Mouse (Mus musculus) midbrain, embryonic 14.5 days (tissue): ENCODE data around the gene Jup. TPM values are rescaled to one million over a fixed set of nuclear protein-coding genes. Genes with fewer than 3 reads are reported as not detected.
"Not testable (repeated sequence)": the region's sequence is repeated elsewhere in the genome, so short reads cannot be mapped to it uniquely, and the experiment has no call there.

Source experiments
- ATAC-seq: fragments of 200-750 bp; cut with Nextera tagmentation; 2 replicates; pipeline ENCODE4 v1.8.0; 2017; ENCODE audit warnings: moderate number of reproducible peaks, moderate library complexity; ENCODE audit not compliant: low FRiP score, low TSS enrichment
- DNase-seq: peaks from one replicate; pipeline ENCODE4 v3.0.0-alpha.2; 2015
- H3K27ac ChIP-seq: fragments of 300-500 bp; sonication (generic); replicated peaks from 2 replicates; pipeline ENCODE4 v1.5.1; 2014; ENCODE audit warnings: mild to moderate bottlenecking, low read depth, low read length, moderate library complexity
- H3K27me3 ChIP-seq: fragments of 300-500 bp; sonication (generic); 2 replicates; pipeline ENCODE4 v1.6.1; 2014; ENCODE audit warnings: low read length, control low read depth, mixed read lengths; ENCODE audit not compliant: control insufficient read depth, insufficient read depth
- H3K36me3 ChIP-seq: fragments of 300-500 bp; sonication (generic); 2 replicates; pipeline ENCODE4 v1.6.1; 2014; ENCODE audit warnings: low read length, control low read depth; ENCODE audit not compliant: control insufficient read depth, insufficient read depth
- H3K4me1 ChIP-seq: fragments of 300-500 bp; sonication (generic); 2 replicates; pipeline ENCODE4 v1.6.1; 2014; ENCODE audit warnings: mild to moderate bottlenecking, antibody characterized with exemption, low read length, control low read depth; ENCODE audit not compliant: control insufficient read depth, insufficient read depth
- H3K4me2 ChIP-seq: fragments of 300-500 bp; sonication (generic); 2 replicates; pipeline ENCODE4 v1.6.1; 2014; ENCODE audit warnings: mild to moderate bottlenecking, low read length, moderate library complexity
- H3K4me3 ChIP-seq: fragments of 300-500 bp; sonication (generic); replicated peaks from 2 replicates; pipeline ENCODE4 v1.5.1; 2014; ENCODE audit warnings: low read depth, low read length
- H3K9ac ChIP-seq: fragments of 300-500 bp; sonication (generic); replicated peaks from 2 replicates; pipeline ENCODE4 v1.6.1; 2014; ENCODE audit warnings: mild to moderate bottlenecking, low read length, moderate library complexity
- H3K9me3 ChIP-seq: fragments of 300-500 bp; sonication (generic); 2 replicates; pipeline ENCODE4 v1.6.1; 2016; ENCODE audit warnings: low read length, control low read depth, mixed read lengths; ENCODE audit not compliant: control insufficient read depth
- WGBS: fragments of 180-500 bp; shearing (Covaris S2); extraction: QIAGEN DNeasy Blood & Tissue Kit; methylation state at CpG from one replicate; pipeline ENCODE4 v1.1.7; 2014; 5-methylcytosine and 5-hydroxymethylcytosine counted together
- polyA plus RNA-seq: library from polyadenylated mRNA; unstranded; fragments of >200 nt; fragmentation: Nextera tagmentation; extraction: Ambion mirVana; gene quantifications from 2 replicates; pipeline ENCODE4 v1.2.1, GENCODE M21; 2014

Gene Jup
- polyA plus RNA-seq, 1 experiment from 2014 or later, result 70.0 TPM

DNA sequence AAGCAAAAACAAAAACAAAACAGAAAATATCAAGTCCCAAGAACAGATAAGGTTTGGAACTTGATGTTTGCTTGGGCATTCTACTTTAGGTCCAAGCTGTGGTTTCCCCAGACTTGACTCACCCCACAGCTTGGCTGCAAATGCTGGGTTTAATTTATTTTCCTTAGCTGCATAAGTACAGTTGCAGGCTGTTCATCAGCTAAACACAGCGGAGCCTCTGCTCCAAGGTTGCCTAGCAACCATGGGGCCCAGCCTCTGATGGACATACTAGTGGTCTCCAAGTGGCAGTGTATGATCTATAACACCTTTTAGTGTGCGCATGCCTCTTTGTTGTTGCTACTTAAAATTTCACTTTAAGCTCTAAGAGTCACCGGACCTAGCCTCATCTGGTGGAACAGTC, 61.8 kb downstream of the Jup start:
- DNase-seq, result peak; percentile 84
- Histone ChIP-seq H3K36me3 (no peaks in the 10 kb centered on the region), H3K4me1 (peaks cover 35% of the 10 kb centered on the region), H3K4me2 (no peak overlapping the region), H3K9ac (no peak overlapping the region), H3K9me3 (no peaks in the 10 kb centered on the region), H3K27me3 (no peaks in the 10 kb centered on the region), H3K27ac (peak overlapping the region; percentile 73), H3K4me3 (no peak overlapping the region)
- ATAC-seq, result no peak
- 30% methylated on average over 3 of the region's 3 CpGs for WGBS

DNA sequence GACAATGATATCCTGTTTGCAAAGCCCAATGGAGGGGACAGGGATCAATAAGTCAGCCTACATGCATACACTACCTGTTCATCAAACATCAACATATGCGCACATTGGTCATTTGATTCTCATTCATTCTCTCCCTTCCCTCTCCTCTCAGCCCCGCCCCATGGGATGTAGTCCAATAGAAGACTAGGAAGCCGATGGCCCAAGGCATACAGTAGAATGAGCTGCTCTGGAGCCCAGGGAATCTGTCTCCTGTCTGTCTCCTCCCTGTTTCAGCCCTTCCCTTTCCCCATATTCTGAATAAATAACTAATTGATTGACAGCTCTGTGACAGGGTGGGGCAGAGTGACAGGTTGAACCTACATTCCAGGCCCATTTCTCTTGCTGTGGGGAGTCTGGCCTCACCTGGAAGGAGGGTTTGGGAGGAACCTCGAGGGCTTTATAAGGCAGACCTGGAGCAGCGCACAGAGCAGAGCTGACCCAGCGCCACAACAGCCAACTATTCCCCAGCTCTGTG, 63.6 kb downstream of the Jup start, which contains the start of gene Gast:
Gast (plus strand) TSS at position 464 of the 514 bp plus-strand sequence.
- H3K27ac ChIP-seq, result peak within 1 kb of the TSS; percentile 80
- no peaks in the 10 kb centered on the region for H3K36me3 ChIP-seq
- peaks cover 43% of the 10 kb centered on the region for H3K4me1 ChIP-seq
- no peak within 1 kb of the TSS for H3K4me3 ChIP-seq
- H3K27me3 ChIP-seq, result no peaks in the 10 kb centered on the region
- 78% methylated on average over 6 of the region's 6 CpGs for WGBS
- no peak for DNase-seq
- no peaks in the 10 kb centered on the region for H3K9me3 ChIP-seq
- H3K4me2 ChIP-seq, result peak within 1 kb of the TSS; percentile 33
- H3K9ac ChIP-seq, result no peak within 1 kb of the TSS
- ATAC-seq, result no peak; the same call in 1 of the 2 replicates

- Histone ChIP-seq H3K27ac (peak overlapping the region; percentile 80), H3K9me3 (no peaks in the 10 kb centered on the region), H3K4me1 (peaks cover 43% of the 10 kb centered on the region), H3K4me2 (peak overlapping the region; percentile 33), H3K27me3 (no peaks in the 10 kb centered on the region), H3K4me3 (no peak overlapping the region), H3K9ac (no peak overlapping the region), H3K36me3 (no peaks in the 10 kb centered on the region)
- DNase-seq, result peak; percentile 90
- ATAC-seq, result peak; percentile 77
- whole genome bisulfite sequencing, result 26% methylated on average over 9 of the region's 9 CpGs
These were observed 64.6 kb downstream of the Jup start for GRCm38 (mm10) chr11:100332766-100333515.

DNA sequence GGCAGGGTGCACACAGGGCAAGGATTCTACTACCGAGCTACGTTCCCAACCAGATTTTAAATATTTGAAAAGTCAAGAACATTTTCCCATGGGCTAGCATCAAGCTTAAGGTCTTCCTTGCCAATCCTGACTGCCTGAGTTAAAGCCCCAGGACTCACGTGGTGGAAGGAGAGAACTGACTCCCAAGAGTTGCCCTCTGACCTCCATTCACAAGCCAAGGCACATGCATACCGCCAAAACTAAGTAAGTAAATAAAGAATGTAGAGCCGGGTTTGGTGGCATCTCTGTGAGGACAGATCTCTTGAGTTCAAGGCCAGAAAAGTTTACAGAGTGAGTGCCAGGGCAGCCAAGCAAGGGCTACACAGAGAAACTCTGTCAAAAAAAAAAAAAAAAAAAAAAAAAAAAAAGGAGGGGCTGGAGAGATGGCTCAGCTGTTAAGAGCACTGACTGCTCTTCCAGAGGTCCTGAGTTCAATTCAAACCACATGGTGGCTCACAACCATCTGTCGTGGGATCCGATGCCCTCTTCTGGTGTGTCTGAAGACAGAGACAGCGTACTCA, 66.7 kb downstream of the Jup start:
- H3K4me1 ChIP-seq, result peaks cover 34% of the 10 kb centered on the region
- not testable (repeated sequence) for ATAC-seq, H3K36me3 ChIP-seq, H3K27ac ChIP-seq, H3K9me3 ChIP-seq, H3K4me3 ChIP-seq, DNase-seq, H3K4me2 ChIP-seq, H3K9ac ChIP-seq, H3K27me3 ChIP-seq
- WGBS, result 62% methylated on average over 8 of the region's 8 CpGs

DNA sequence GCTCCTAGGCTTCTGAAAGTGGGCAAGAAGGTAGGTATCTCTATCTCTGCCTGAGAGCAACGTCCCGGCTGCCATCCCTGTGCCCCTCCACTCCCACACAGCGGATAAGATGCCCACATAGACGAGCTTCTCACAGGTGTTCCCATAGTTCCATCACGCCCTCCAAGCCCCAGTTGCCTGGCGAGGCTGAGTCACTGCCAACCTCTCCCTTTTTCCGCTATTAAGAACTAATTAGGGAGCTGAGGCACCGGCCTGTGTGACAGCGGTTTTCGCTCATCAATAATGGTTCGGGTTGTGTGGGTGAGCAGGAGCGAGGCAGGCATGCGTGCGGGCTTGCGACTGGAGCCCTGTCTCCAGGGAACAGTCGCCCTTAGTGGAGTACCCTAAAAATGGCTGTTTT, 67.3 kb downstream of the Jup start:
- H3K27me3 ChIP-seq, result no peaks in the 10 kb centered on the region
- ATAC-seq (no peak), DNase-seq (no peak)
- H3K36me3 ChIP-seq, result no peaks in the 10 kb centered on the region
- peaks cover 31% of the 10 kb centered on the region for H3K4me1 ChIP-seq
- no peak overlapping the region for H3K4me3 ChIP-seq
- no peak overlapping the region for H3K27ac ChIP-seq
- 56% methylated on average over 16 of the region's 16 CpGs for WGBS
- H3K9me3 ChIP-seq, result no peaks in the 10 kb centered on the region
- H3K4me2 ChIP-seq, result no peak overlapping the region
- H3K9ac ChIP-seq, result no peak overlapping the region

GRCm38 (mm10) chr11:100327761-100328160, 69.8 kb downstream of the Jup start:
- ATAC-seq (no peak), DNase-seq (no peak)
- Histone ChIP-seq H3K36me3 (peaks cover 3% of the 10 kb centered on the region), H3K4me3 (no peak overlapping the region), H3K27ac (peak overlapping the region; percentile 33; the same call in 1 of the 2 replicates), H3K4me2 (no peak overlapping the region), H3K9me3 (no peaks in the 10 kb centered on the region), H3K9ac (no peak overlapping the region), H3K27me3 (no peaks in the 10 kb centered on the region), H3K4me1 (peaks cover 16% of the 10 kb centered on the region)
- WGBS, result 86% methylated on average over 6 of the region's 6 CpGs

GRCm38 (mm10) chr11:100327316-100327715, 70.2 kb downstream of the Jup start:
- Histone ChIP-seq H3K9me3 (no peaks in the 10 kb centered on the region), H3K36me3 (peaks cover 7% of the 10 kb centered on the region), H3K4me3 (no peak overlapping the region), H3K4me2 (no peak overlapping the region), H3K4me1 (peaks cover 14% of the 10 kb centered on the region), H3K9ac (no peak overlapping the region), H3K27me3 (no peaks in the 10 kb centered on the region), H3K27ac (peak overlapping the region; percentile 58; the same call in 1 of the 2 replicates)
- 50% methylated on average over 11 of the region's 11 CpGs for WGBS
- ATAC-seq (no peak), DNase-seq (no peak)

- no peak overlapping the region for H3K4me3 ChIP-seq
- H3K9ac ChIP-seq, result no peak overlapping the region
- WGBS, result 61% methylated on average over 11 of the region's 11 CpGs
- no peaks in the 10 kb centered on the region for H3K9me3 ChIP-seq
- peaks cover 20% of the 10 kb centered on the region for H3K36me3 ChIP-seq
- H3K27ac ChIP-seq, result no peak overlapping the region
- DNase-seq (no peak), ATAC-seq (no peak)
- H3K27me3 ChIP-seq, result no peaks in the 10 kb centered on the region
- peaks cover 7% of the 10 kb centered on the region for H3K4me1 ChIP-seq
- H3K4me2 ChIP-seq, result no peak overlapping the region
These were observed 72.4 kb downstream of the Jup start for GRCm38 (mm10) chr11:100325062-100325629.
